Mouse (Mus musculus) spleen, adult 12 weeks (tissue): ENCODE measurements around the gene Ano8.

Experiments
- DNase-seq: peaks from one replicate; pipeline ENCODE4 v3.0.0; 2022; ENCODE audit warnings: low spot score

The Ano8 gene

GRCm38 (mm10) chr8:71470913-71471255 lies 14.9 kb downstream of the Ano8 start:
- no peak for DNase-seq

GRCm38 (mm10) chr8:71470146-71470912 lies 15.4 kb downstream of the Ano8 start:
- DNase-seq = no peak

GRCm38 (mm10) chr8:71469411-71469810 lies 16.4 kb downstream of the Ano8 start:
- DNase-seq = peak; percentile 29

GRCm38 (mm10) chr8:71468916-71469315 lies 16.8 kb downstream of the Ano8 start, which contains the start of gene Dda1:
Gene Dda1 (plus strand): TSS chr8:71469199.
- peak; percentile 96 for DNase-seq

- DNase-seq = no peak
These were observed 17.8 kb downstream of the Ano8 start for GRCm38 (mm10) chr8:71468001-71468400.

GRCm38 (mm10) chr8:71467201-71467600 lies 18.6 kb downstream of the Ano8 start:
- no peak for DNase-seq

- DNase-seq = no peak
These were observed 19.6 kb downstream of the Ano8 start for GRCm38 (mm10) chr8:71466198-71466597.

- no peak for DNase-seq
These were observed 20.0 kb downstream of the Ano8 start for GRCm38 (mm10) chr8:71465733-71466132.

- peak; percentile 96 for DNase-seq
These were observed 21.0 kb downstream of the Ano8 start, which contains the start of gene Mrpl34 for GRCm38 (mm10) chr8:71464513-71465500. Gene Mrpl34 (plus strand): TSS chr8:71464959.

- DNase-seq = peak; percentile 96
These were observed 22.4 kb downstream of the Ano8 start, which contains the start of gene Abhd8 for GRCm38 (mm10) chr8:71463188-71464033. Gene Abhd8 (minus strand): TSS chr8:71463655.

- no peak for DNase-seq
These were observed 23.0 kb downstream of the Ano8 start for GRCm38 (mm10) chr8:71462786-71463185.

- no peak for DNase-seq
These were observed 23.6 kb downstream of the Ano8 start for GRCm38 (mm10) chr8:71462191-71462590.

GRCm38 (mm10) chr8:71461152-71461840 lies 24.5 kb downstream of the Ano8 start:
- DNase-seq = no peak

- no peak for DNase-seq
These were observed 25.0 kb downstream of the Ano8 start for GRCm38 (mm10) chr8:71460716-71461115.

GRCm38 (mm10) chr8:71457659-71458270 lies 28.0 kb downstream of the Ano8 start:
- DNase-seq = no peak

- no peak for DNase-seq
These were observed 28.9 kb downstream of the Ano8 start for GRCm38 (mm10) chr8:71456906-71457305.

- DNase-seq = no peak
These were observed 31.1 kb downstream of the Ano8 start for GRCm38 (mm10) chr8:71454668-71455067.

GRCm38 (mm10) chr8:71452669-71453068 lies 33.1 kb downstream of the Ano8 start:
- no peak for DNase-seq

GRCm38 (mm10) chr8:71451777-71452176 lies 34.0 kb downstream of the Ano8 start:
- no peak for DNase-seq

- no peak for DNase-seq
These were observed 34.4 kb downstream of the Ano8 start for GRCm38 (mm10) chr8:71451337-71451736.

- DNase-seq = no peak
These were observed 40.7 kb downstream of the Ano8 start for GRCm38 (mm10) chr8:71445096-71445495.
